Comparison of ENCODE assay signal across 18 mouse cellular contexts in the genomic region with DNA sequence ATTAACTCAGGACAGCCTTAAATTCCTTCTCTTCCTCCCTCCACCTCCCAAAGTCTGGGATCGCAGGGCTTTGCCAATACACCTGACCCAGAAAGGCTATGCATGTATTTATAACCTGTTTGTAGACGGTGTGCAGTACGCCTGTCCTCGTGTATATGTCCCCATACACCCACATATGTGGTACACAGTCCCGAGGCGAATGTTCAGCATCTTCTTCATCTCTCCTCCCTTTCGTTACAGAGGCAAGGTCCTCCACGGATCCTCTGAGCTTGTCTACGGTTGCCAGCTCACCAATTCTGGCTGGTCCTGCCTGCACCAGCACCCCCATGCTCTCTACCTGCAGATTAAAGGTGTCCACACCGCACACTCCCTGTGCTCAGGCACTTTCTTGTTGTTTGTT. TPM values are rescaled to one million over a fixed set of nuclear protein-coding genes. Genes with fewer than 3 reads are reported as not detected.
DNase-seq lines count a peak whose midpoint lies in the region; ATAC-seq and TF ChIP-seq lines count a peak whose summit lies in the region.
"Had no signal": no experiment of that assay in that cellular context is flagged by ENCODE, and none has a peak within 500 bp of the region (broad histone marks: within the 10 kb centered on the region; RNA-seq: fewer than 3 reads in every experiment).

No protein-coding gene starts in this region.

- no peaks in the 10 kb centered on the region for H3K36me3 ChIP-seq in heart, embryonic 11.5 days (ENCODE audit: control insufficient read depth, insufficient read depth, low read length)
- peaks cover 9% of the 10 kb centered on the region for H3K36me3 ChIP-seq in heart, adult 2 months (ENCODE audit: control insufficient read depth, insufficient read depth, low read length)
- H3K36me3 ChIP-seq in intestine, embryonic 14.5 days (ENCODE audit: control insufficient read depth, insufficient read depth, low read length) = no peaks in the 10 kb centered on the region
- H3K36me3 ChIP-seq in intestine, embryonic 15.5 days = no peaks in the 10 kb centered on the region
- no peaks in the 10 kb centered on the region for H3K36me3 ChIP-seq in megakaryocyte, embryonic 14.5 days (replicated peaks; ENCODE audit: low read length)
- H3K36me3 ChIP-seq: forebrain, embryonic 12.5 days; G1E; heart, embryonic 15.5 days; liver, embryonic 13.5 days had no signal

- TF ChIP-seq EP300 in heart, adult 2 months (IDR thresholded peaks at IDR 0.05; ENCODE audit: insufficient read depth, low read depth, low read length) = no peak

- peaks cover 19% of the 10 kb centered on the region for H3K79me2 ChIP-seq in heart, adult 2 months (replicated peaks; ENCODE audit: control insufficient read depth, insufficient read depth, low read length)

- no peak overlapping the region for H3K4me2 ChIP-seq in heart, embryonic 11.5 days
- no peak overlapping the region for H3K4me2 ChIP-seq in intestine, embryonic 14.5 days (ENCODE audit: low read length)
- H3K4me2 ChIP-seq in intestine, embryonic 15.5 days (replicated peaks) = no peak overlapping the region

- ATAC-seq in heart, embryonic 11.5 days (replicated peaks; ENCODE audit: insufficient number of reproducible peaks, low FRiP score, low TSS enrichment) = no peak
- ATAC-seq in intestine, embryonic 14.5 days (replicated peaks; ENCODE audit: low FRiP score, low TSS enrichment, low read depth) = no peak
- no peak for ATAC-seq in intestine, embryonic 15.5 days
- ATAC-seq in megakaryocyte, adult 5-6 weeks (ENCODE audit: poor library complexity, severe bottlenecking) = no peak
- ATAC-seq: CD4-positive, CD25-positive, alpha-beta regulatory T cell, adult 4 months had no signal

- no peak overlapping the region for H3K4me3 ChIP-seq in heart, embryonic 11.5 days (ENCODE audit: low read depth, low read length)
- H3K4me3 ChIP-seq in heart, adult 2 months = no peak overlapping the region
- no peak overlapping the region for H3K4me3 ChIP-seq in intestine, embryonic 14.5 days (ENCODE audit: low read depth, low read length)
- H3K4me3 ChIP-seq in intestine, embryonic 15.5 days (replicated peaks) = no peak overlapping the region
- H3K4me3 ChIP-seq in megakaryocyte, embryonic 14.5 days (replicated peaks) = peak overlapping the region; percentile 10
- H3K4me3 ChIP-seq: forebrain, embryonic 12.5 days had no signal

- H3K9ac ChIP-seq in heart, embryonic 11.5 days (ENCODE audit: low read depth, low read length) = no peak overlapping the region
- H3K9ac ChIP-seq in heart, adult 2 months (ENCODE audit: low read depth, low read length) = no peak overlapping the region
- no peak overlapping the region for H3K9ac ChIP-seq in intestine, embryonic 14.5 days (ENCODE audit: low read length)
- H3K9ac ChIP-seq in intestine, embryonic 15.5 days = no peak overlapping the region
- H3K9ac ChIP-seq: forebrain, embryonic 12.5 days; liver, embryonic 13.5 days had no signal

- no peak for DNase-seq in heart, adult 2 months
- peak; percentile 43 for DNase-seq in intestine, embryonic 14.5 days (ENCODE audit: low spot score)
- DNase-seq in right cerebral cortex, adult 18-20 months = no peak
- DNase-seq: cerebellum, adult 9-10 months; layer of hippocampus, postnatal 36 days; liver, embryonic 13.5 days; lung, postnatal 10 days; right cerebral cortex, postnatal 4 days; thymus, postnatal 4 days had no signal

- no peaks in the 10 kb centered on the region for H3K9me3 ChIP-seq in heart, embryonic 11.5 days (replicated peaks; ENCODE audit: control insufficient read depth, low read length)
- no peaks in the 10 kb centered on the region for H3K9me3 ChIP-seq in intestine, embryonic 14.5 days (ENCODE audit: control insufficient read depth, low read length)
- H3K9me3 ChIP-seq in intestine, embryonic 15.5 days = no peaks in the 10 kb centered on the region
- no peaks in the 10 kb centered on the region for H3K9me3 ChIP-seq in megakaryocyte, embryonic 14.5 days
- H3K9me3 ChIP-seq: forebrain, embryonic 12.5 days; heart, embryonic 15.5 days; liver, embryonic 13.5 days; midbrain, embryonic 10.5 days had no signal

- H3K27me3 ChIP-seq in heart, embryonic 11.5 days (ENCODE audit: control insufficient read depth, insufficient read depth, low read length) = no peaks in the 10 kb centered on the region
- no peaks in the 10 kb centered on the region for H3K27me3 ChIP-seq in heart, adult 2 months (ENCODE audit: control insufficient read depth, insufficient read depth, low read length)
- H3K27me3 ChIP-seq in intestine, embryonic 14.5 days (replicated peaks; ENCODE audit: control insufficient read depth, insufficient read depth, low read length) = no peaks in the 10 kb centered on the region
- H3K27me3 ChIP-seq in intestine, embryonic 15.5 days (replicated peaks) = no peaks in the 10 kb centered on the region
- H3K27me3 ChIP-seq in megakaryocyte, embryonic 14.5 days (replicated peaks) = peaks cover 6% of the 10 kb centered on the region
- H3K27me3 ChIP-seq: forebrain, embryonic 12.5 days; heart, embryonic 15.5 days; liver, embryonic 13.5 days had no signal

- 0 out of 2 replicates have a peak overlapping the region, but pooled peaks have one; percentile 35 for H3K27ac ChIP-seq in heart, embryonic 11.5 days (ENCODE audit: low read depth, low read length)
- H3K27ac ChIP-seq in heart, adult 2 months = no peak overlapping the region
- H3K27ac ChIP-seq in intestine, embryonic 14.5 days (ENCODE audit: low read depth) = no peak overlapping the region
- no peak overlapping the region for H3K27ac ChIP-seq in intestine, embryonic 15.5 days
- H3K27ac ChIP-seq: forebrain, embryonic 12.5 days; liver, embryonic 13.5 days; midbrain, embryonic 10.5 days had no signal

- 73% methylated on average over 10 of the region's 10 CpGs for WGBS in heart, embryonic 11.5 days (ENCODE audit: insufficient replicate concordance)
- WGBS in heart, adult 2 months = 59% methylated on average over 10 of the region's 10 CpGs
- WGBS in intestine, embryonic 14.5 days = 76% methylated on average over 10 of the region's 10 CpGs
- WGBS in intestine, embryonic 15.5 days = 83% methylated on average over 10 of the region's 10 CpGs

- H3K4me1 ChIP-seq in heart, embryonic 11.5 days (ENCODE audit: control insufficient read depth, insufficient read depth, low read length) = peaks cover 35% of the 10 kb centered on the region
- H3K4me1 ChIP-seq in heart, adult 2 months (ENCODE audit: control insufficient read depth, insufficient read depth, low read length) = peaks cover 24% of the 10 kb centered on the region
- H3K4me1 ChIP-seq in intestine, embryonic 14.5 days (replicated peaks; ENCODE audit: control insufficient read depth, insufficient read depth, low read length) = peaks cover 42% of the 10 kb centered on the region
- H3K4me1 ChIP-seq in intestine, embryonic 15.5 days (replicated peaks) = peaks cover 26% of the 10 kb centered on the region
- peaks cover 39% of the 10 kb centered on the region for H3K4me1 ChIP-seq in megakaryocyte, embryonic 14.5 days

- no peak for TF ChIP-seq POLR2A in heart, adult 2 months (IDR thresholded peaks at IDR 0.05; ENCODE audit: insufficient read depth, low read depth, low read length)

- intact Hi-C loops in heart, adult 2 months (cut with DNase I) = no loop called here

- TF ChIP-seq CTCF in heart, adult 2 months (IDR thresholded peaks at IDR 0.05) = no peak

RNA-seq across cellular contexts. Expression of gene Adgrl2, which starts 30.1 kb away (rescaled TPM):
- 37.3 and 38.7 TPM in 2 replicates for polyA plus RNA-seq in heart, embryonic 11.5 days (2014; fragmentation: Nextera tagmentation; extraction: Ambion mirVana)
- 10 to 100 TPM; 52.3 to 55.2 TPM for total RNA-seq in heart, adult 2 months (2021)
- 29.5 and 46.9 TPM in 2 replicates for polyA plus RNA-seq in heart, adult 2 months (2012; rRNA removed)
- 63.6 and 64.6 TPM in 2 replicates for polyA plus RNA-seq in intestine, embryonic 14.5 days (2014; fragmentation: Nextera tagmentation; extraction: Ambion mirVana)
- polyA plus RNA-seq in intestine, embryonic 15.5 days (2015; fragmentation: Nextera tagmentation; extraction: Ambion mirVana) = 38.6 and 38.9 TPM in 2 replicates
- polyA plus RNA-seq in megakaryocyte, embryonic 14.5 days (2012; ENCODE audit: insufficient read depth, low replicate concordance) = 5.4 and 12.3 TPM in 2 replicates
- 1.7 and 4.0 TPM in 2 replicates for total RNA-seq in megakaryocyte, adult 5-6 weeks (2015)
- 1.9 and 2.2 TPM in 2 replicates for total RNA-seq in megakaryocyte, adult 5-6 weeks (2017)
- polyA plus RNA-seq: CD4-positive, CD25-positive, alpha-beta regulatory T cell, adult 4 months; G1E had no signal
